ENCODE assay signal across 7 mouse cellular contexts in genomic region chr6:58906852-58907261, GRCm38 (mm10). TPM values are rescaled to one million over a fixed set of nuclear protein-coding genes. Genes with fewer than 3 reads are reported as not detected.
DNase-seq lines count a peak whose midpoint lies in the region; ATAC-seq and TF ChIP-seq lines count a peak whose summit lies in the region.

Gene Nap1l5 (minus strand): TSS chr6:58907076.

- 58% methylated on average over 34 of the region's 34 CpGs for WGBS in cerebellum, adult 2 months
- WGBS in forebrain, postnatal 0 days: 45% methylated on average over 34 of the region's 34 CpGs
- 67% methylated on average over 34 of the region's 34 CpGs for WGBS in kidney, adult 2 months
- 51% methylated on average over 34 of the region's 34 CpGs for WGBS in limb, embryonic 13.5 days

- peak within 1 kb of the TSS; percentile 85 for H3K27ac ChIP-seq in cerebellum, adult 2 months (ENCODE audit: insufficient read depth, low read length)
- H3K27ac ChIP-seq in forebrain, postnatal 0 days (ENCODE audit: low read depth, low read length): peak within 1 kb of the TSS; percentile 75
- H3K27ac ChIP-seq in kidney, adult 2 months (ENCODE audit: insufficient read depth, low read depth, low read length): no peak within 1 kb of the TSS
- H3K27ac ChIP-seq in limb, embryonic 13.5 days: no peak within 1 kb of the TSS

- peak within 1 kb of the TSS; percentile 57 for H3K4me2 ChIP-seq in forebrain, postnatal 0 days (ENCODE audit: low read depth)
- H3K4me2 ChIP-seq in limb, embryonic 13.5 days (replicated peaks): peak within 1 kb of the TSS; percentile 74

- no peaks in the 10 kb centered on the region for H3K27me3 ChIP-seq in cerebellum, adult 2 months (ENCODE audit: control insufficient read depth, insufficient read depth, low read length)
- no peaks in the 10 kb centered on the region for H3K27me3 ChIP-seq in forebrain, postnatal 0 days (ENCODE audit: insufficient read depth, low read length)
- H3K27me3 ChIP-seq in kidney, adult 2 months (replicated peaks; ENCODE audit: control insufficient read depth, insufficient read depth, low read length): no peaks in the 10 kb centered on the region
- H3K27me3 ChIP-seq in limb, embryonic 13.5 days: no peaks in the 10 kb centered on the region

- H3K9me3 ChIP-seq in forebrain, postnatal 0 days (ENCODE audit: low read length): 0 out of 2 replicates have a peak, but pooled peaks cover 7% of the 10 kb centered on the region
- H3K9me3 ChIP-seq in limb, embryonic 13.5 days: peaks cover 20% of the 10 kb centered on the region

- no peaks in the 10 kb centered on the region; the same call in 1 of the 2 replicates for H3K36me3 ChIP-seq in forebrain, postnatal 0 days (ENCODE audit: insufficient read depth)
- H3K36me3 ChIP-seq in kidney, adult 2 months (ENCODE audit: control insufficient read depth, insufficient read depth, low read length): peaks cover 1% of the 10 kb centered on the region; the same call in 1 of the 2 replicates
- H3K36me3 ChIP-seq in limb, embryonic 13.5 days: no peaks in the 10 kb centered on the region; the same call in 1 of the 2 replicates

- peak within 1 kb of the TSS; percentile 60 for H3K9ac ChIP-seq in forebrain, postnatal 0 days
- H3K9ac ChIP-seq in limb, embryonic 13.5 days: peak within 1 kb of the TSS; percentile 43; the same call in 1 of the 2 replicates

- peak; percentile 14 to 25 for DNase-seq in adrenal gland, adult 18-20 months (ENCODE audit: low spot score in 2 of 2)
- DNase-seq in cerebellum, adult 2 months: peak; percentile 86 to 92
- peak; percentile 83 for DNase-seq in forebrain, postnatal 0 days
- peak; percentile 14 for DNase-seq in kidney, adult 2 months
- peak; percentile 44 for DNase-seq in neural tube, embryonic 10.5 days (ENCODE audit: extremely low spot score, low spot score)
- no peak for DNase-seq in B cell, adult 2 months

- peak; percentile 94 for TF ChIP-seq POLR2A in cerebellum, adult 2 months (IDR thresholded peaks at IDR 0.05; ENCODE audit: borderline replicate concordance, insufficient read depth, low read length)
- TF ChIP-seq POLR2A in kidney, adult 2 months (IDR thresholded peaks at IDR 0.05; ENCODE audit: low read depth, low read length): no peak

- ATAC-seq in forebrain, postnatal 0 days: peak; percentile 97
- peak; percentile 64; the same call in 1 of the 2 replicates for ATAC-seq in limb, embryonic 13.5 days (ENCODE audit: low FRiP score, low read depth)

- no peaks in the 10 kb centered on the region; the same call in 1 of the 2 replicates for H3K4me1 ChIP-seq in cerebellum, adult 2 months (ENCODE audit: control insufficient read depth, insufficient read depth, low read length)
- no peaks in the 10 kb centered on the region for H3K4me1 ChIP-seq in forebrain, postnatal 0 days (ENCODE audit: insufficient read depth)
- H3K4me1 ChIP-seq in kidney, adult 2 months (ENCODE audit: control insufficient read depth, insufficient read depth, low read length): no peaks in the 10 kb centered on the region
- H3K4me1 ChIP-seq in limb, embryonic 13.5 days: peaks cover 8% of the 10 kb centered on the region

- no peak for TF ChIP-seq CTCF in cerebellum, adult 2 months (IDR thresholded peaks at IDR 0.05; ENCODE audit: borderline replicate concordance, insufficient read depth, low read depth, low read length)
- TF ChIP-seq CTCF in forebrain, postnatal 0 days (IDR thresholded peaks at IDR 0.05; ENCODE audit: low read depth): no peak
- TF ChIP-seq CTCF in kidney, adult 2 months (conservative IDR thresholded peaks at IDR 0.05; ENCODE audit: insufficient read depth, insufficient read length, low read depth, low read length): no peak

- H3K4me3 ChIP-seq in cerebellum, adult 2 months (replicated peaks; ENCODE audit: insufficient read depth, low read depth, low read length): peak within 1 kb of the TSS; percentile 97
- H3K4me3 ChIP-seq in forebrain, postnatal 0 days (ENCODE audit: low read depth, low read length): peak within 1 kb of the TSS; percentile 49
- peak within 1 kb of the TSS; percentile 38; the same call in 1 of the 2 replicates for H3K4me3 ChIP-seq in kidney, adult 2 months (ENCODE audit: insufficient read depth, low read depth, low read length)
- peak within 1 kb of the TSS; percentile 47 for H3K4me3 ChIP-seq in limb, embryonic 13.5 days

RNA-seq across cellular contexts. Expression of gene Nap1l5, which starts in this region (rescaled TPM):
- 10 to 100 TPM; 34.2 to 37.8 TPM for total RNA-seq in adrenal gland, adult 18-20 months (2021)
- 648 and 689 TPM in 2 replicates for polyA plus RNA-seq in cerebellum, adult 2 months (2012; rRNA removed)
- 89.2 and 152 TPM in 2 replicates for total RNA-seq in forebrain, postnatal 0 days (2014; rRNA removed)
- 153 and 257 TPM in 2 replicates for polyA plus RNA-seq in forebrain, postnatal 0 days (2015; fragmentation: Nextera tagmentation; extraction: Ambion mirVana)
- 6.0 and 7.1 TPM in 2 replicates for polyA plus RNA-seq in kidney, adult 2 months (2012; rRNA removed)
- polyA plus RNA-seq in limb, embryonic 13.5 days (2015; fragmentation: Nextera tagmentation; extraction: Ambion mirVana): 3.4 and 3.9 TPM in 2 replicates

Comparison
In these comparisons a context has a peak if more than half of its experiments do, and no peak if none do; other contexts are left out.
1. RNA of gene Nap1l5 (polyA plus RNA-seq): 648 to 689 TPM in cerebellum, adult 2 months and 153 to 257 TPM in forebrain, postnatal 0 days; 6.0 to 7.1 TPM in kidney, adult 2 months and 3.4 to 3.9 TPM in limb, embryonic 13.5 days; every median in the first group is over 10 times any median in the second.
2. DNase-seq: peak in adrenal gland, adult 18-20 months (2 of 2), cerebellum, adult 2 months (2 of 2), forebrain, postnatal 0 days (single experiment), kidney, adult 2 months (single experiment) and neural tube, embryonic 10.5 days (single experiment); none in B cell, adult 2 months (0 of 2).
3. H3K27ac ChIP-seq: peak in cerebellum, adult 2 months (single experiment) and forebrain, postnatal 0 days (single experiment); none in kidney, adult 2 months (single experiment) and limb, embryonic 13.5 days (single experiment).
4. H3K4me3 ChIP-seq: peak in every context shown above with its lines; median percentile 97 in cerebellum, adult 2 months; 49 in forebrain, postnatal 0 days; 47 in limb, embryonic 13.5 days; 38 in kidney, adult 2 months.